ENCODE assay signal across 23 mouse cellular contexts in genomic region chr11:5980108-5980507, GRCm38 (mm10). TPM values are rescaled to one million over a fixed set of nuclear protein-coding genes. Genes with fewer than 3 reads are reported as not detected.
DNase-seq lines count a peak whose midpoint lies in the region; ATAC-seq and TF ChIP-seq lines count a peak whose summit lies in the region.
"Had no signal": no experiment of that assay in that cellular context is flagged by ENCODE, and none has a peak within 500 bp of the region (broad histone marks: within the 10 kb centered on the region; RNA-seq: fewer than 3 reads in every experiment).

No protein-coding gene starts in this region.

- H3K4me2 ChIP-seq in liver, postnatal 0 days (ENCODE audit: low read depth, low read length): no peak overlapping the region
- H3K4me2 ChIP-seq in liver, embryonic 12.5 days: no peak overlapping the region
- H3K4me2 ChIP-seq: embryonic facial prominence, embryonic 13.5 days; embryonic facial prominence, embryonic 15.5 days; forebrain, embryonic 12.5 days had no signal

- peak; percentile 64 for ATAC-seq in liver, postnatal 0 days
- ATAC-seq in liver, embryonic 12.5 days: no peak
- ATAC-seq: forebrain, embryonic 14.5 days; forebrain, embryonic 16.5 days had no signal

- 80% methylated on average over 2 of the region's 2 CpGs for WGBS in liver, postnatal 0 days (ENCODE audit: insufficient replicate concordance)
- WGBS in liver, embryonic 12.5 days (ENCODE audit: insufficient replicate concordance): 77% methylated on average over 2 of the region's 2 CpGs

- H3K4me1 ChIP-seq in liver, postnatal 0 days (ENCODE audit: insufficient read depth): no peaks in the 10 kb centered on the region
- no peaks in the 10 kb centered on the region for H3K4me1 ChIP-seq in liver, embryonic 12.5 days
- H3K4me1 ChIP-seq: forebrain, embryonic 12.5 days had no signal

- H3K36me3 ChIP-seq in liver, postnatal 0 days (replicated peaks; ENCODE audit: insufficient read depth, low read length): no peaks in the 10 kb centered on the region
- no peaks in the 10 kb centered on the region for H3K36me3 ChIP-seq in liver, embryonic 12.5 days
- H3K36me3 ChIP-seq: embryonic facial prominence, embryonic 13.5 days; embryonic facial prominence, embryonic 15.5 days; forebrain, embryonic 10.5 days; forebrain, embryonic 12.5 days had no signal

- TF ChIP-seq CTCF in layer of hippocampus, adult 2 months (conservative IDR thresholded peaks at IDR 0.05): no peak
- TF ChIP-seq CTCF in liver, postnatal 0 days (IDR thresholded peaks at IDR 0.05; ENCODE audit: low read depth): no peak

- H3K9me3 ChIP-seq in liver, postnatal 0 days (ENCODE audit: low read length): no peaks in the 10 kb centered on the region
- no peaks in the 10 kb centered on the region for H3K9me3 ChIP-seq in liver, embryonic 12.5 days (replicated peaks)
- H3K9me3 ChIP-seq: embryonic facial prominence, embryonic 13.5 days; embryonic facial prominence, embryonic 15.5 days; forebrain, embryonic 10.5 days; forebrain, embryonic 12.5 days had no signal

- no peak overlapping the region for H3K9ac ChIP-seq in liver, postnatal 0 days (replicated peaks)
- no peak overlapping the region for H3K9ac ChIP-seq in liver, embryonic 12.5 days
- H3K9ac ChIP-seq: embryonic facial prominence, embryonic 13.5 days; embryonic facial prominence, embryonic 15.5 days; forebrain, embryonic 12.5 days had no signal

- DNase-seq in cerebellum, adult 9-10 months: peak; percentile 44
- no peak for DNase-seq in cerebellum, postnatal 4 days (ENCODE audit: low spot score in 2 of 2)
- DNase-seq in layer of hippocampus, adult 2 months (ENCODE audit: low spot score in 2 of 2): no peak
- DNase-seq in layer of hippocampus, postnatal 36 days: no peak
- no peak for DNase-seq in liver, postnatal 0 days
- DNase-seq: adrenal gland, adult 2 months; adrenal gland, postnatal 10 days; adrenal gland, postnatal 25 days; cerebellum, adult 11 months; cerebellum, adult 8-10 months; cerebellum, postnatal 14 days; embryo, embryonic 11 days had no signal

- no peak for TF ChIP-seq EP300 in liver, postnatal 0 days (IDR thresholded peaks at IDR 0.05; ENCODE audit: low read depth)

- peak overlapping the region; percentile 55; the same call in 1 of the 2 replicates for H3K27ac ChIP-seq in layer of hippocampus, adult 2 months
- no peak overlapping the region for H3K27ac ChIP-seq in liver, postnatal 0 days (ENCODE audit: low read depth)
- H3K27ac ChIP-seq in liver, embryonic 12.5 days: no peak overlapping the region
- H3K27ac ChIP-seq: embryonic facial prominence, embryonic 13.5 days; embryonic facial prominence, embryonic 15.5 days; forebrain, embryonic 10.5 days; forebrain, embryonic 12.5 days had no signal

- no peaks in the 10 kb centered on the region for H3K27me3 ChIP-seq in liver, postnatal 0 days (ENCODE audit: insufficient read depth, low read length)
- H3K27me3 ChIP-seq in liver, embryonic 12.5 days (replicated peaks): no peaks in the 10 kb centered on the region; the same call in 1 of the 2 replicates
- H3K27me3 ChIP-seq: embryonic facial prominence, embryonic 13.5 days; embryonic facial prominence, embryonic 15.5 days; forebrain, embryonic 12.5 days had no signal

- H3K4me3 ChIP-seq in layer of hippocampus, adult 2 months: no peak overlapping the region
- no peak overlapping the region for H3K4me3 ChIP-seq in liver, postnatal 0 days (ENCODE audit: low read depth, low read length)
- no peak overlapping the region for H3K4me3 ChIP-seq in liver, embryonic 12.5 days
- H3K4me3 ChIP-seq: embryonic facial prominence, embryonic 13.5 days; embryonic facial prominence, embryonic 15.5 days; erythroblast, embryonic 14.5 days; forebrain, embryonic 10.5 days; forebrain, embryonic 12.5 days had no signal

RNA-seq across cellular contexts. Expression of gene Ykt6, which starts 24.6 kb away (rescaled TPM):
- 10 to 100 TPM; 63.4 to 71.4 TPM for total RNA-seq in layer of hippocampus, adult 2 months (2021)
- 10 to 100 TPM; 68.2 to 73.2 TPM for total RNA-seq in layer of hippocampus, postnatal 36 days (2021)
- polyA plus RNA-seq in liver, postnatal 0 days (2015; fragmentation: Nextera tagmentation; extraction: Ambion mirVana): 15.1 and 16.6 TPM in 2 replicates
- polyA plus RNA-seq in liver, embryonic 12.5 days (2016; fragmentation: Nextera tagmentation; extraction: Ambion mirVana): 25.2 and 25.7 TPM in 2 replicates

RNA-seq across cellular contexts. Expression of gene Gck, which starts 30.2 kb away (rescaled TPM):
- total RNA-seq in layer of hippocampus, adult 2 months (2021): 1 to 10 TPM; 2.4 to 3.3 TPM
- 1 to 10 TPM; 2.4 to 3.7 TPM for total RNA-seq in layer of hippocampus, postnatal 36 days (2021)
- polyA plus RNA-seq in liver, postnatal 0 days (2015; fragmentation: Nextera tagmentation; extraction: Ambion mirVana): 0.66 and 1.3 TPM in 2 replicates
- polyA plus RNA-seq in liver, embryonic 12.5 days (2016; fragmentation: Nextera tagmentation; extraction: Ambion mirVana): 0.31 and 0.37 TPM in 2 replicates
- total RNA-seq: common myeloid progenitor, adult 5-6 weeks; MEL had no signal
- polyA plus RNA-seq: C2C12; erythroblast, embryonic 14.5 days had no signal
